Mouse (Mus musculus) neural tube, embryonic 11.5 days (tissue): ENCODE measurements around the gene Zdhhc24. TPM values are rescaled to one million over a fixed set of nuclear protein-coding genes. Genes with fewer than 3 reads are reported as not detected.

ENCODE experiments used
- ATAC-seq: fragments of 200-750 bp; cut with Nextera tagmentation; 2 replicates; pipeline ENCODE4 v1.8.0; 2017; ENCODE audit warnings: moderate number of reproducible peaks, mild to moderate bottlenecking, moderate TSS enrichment, moderate library complexity; ENCODE audit not compliant: insufficient read depth, low FRiP score, low TSS enrichment
- DNase-seq: peaks from one replicate; pipeline ENCODE4 v3.0.0-alpha.2; 2015; ENCODE audit warnings: low spot score
- H3K27ac ChIP-seq: fragments of 300-500 bp; sonication (generic); 2 replicates; pipeline ENCODE4 v1.5.1; 2014; ENCODE audit warnings: low read depth, mild to moderate bottlenecking, low read length
- H3K27me3 ChIP-seq: fragments of 300-500 bp; sonication (generic); 2 replicates; pipeline ENCODE4 v1.6.1; 2014; ENCODE audit warnings: mild to moderate bottlenecking, low read length, mixed read lengths; ENCODE audit not compliant: control insufficient read depth, insufficient read depth
- H3K36me3 ChIP-seq: fragments of 300-500 bp; sonication (generic); 2 replicates; pipeline ENCODE4 v1.6.1; 2014; ENCODE audit warnings: mild to moderate bottlenecking, low read length, moderate library complexity, mixed read lengths; ENCODE audit not compliant: control insufficient read depth, insufficient read depth
- H3K4me1 ChIP-seq: fragments of 300-500 bp; sonication (generic); 2 replicates; pipeline ENCODE4 v1.6.1; 2014; ENCODE audit warnings: low read length, mixed read lengths; ENCODE audit not compliant: control insufficient read depth, insufficient read depth
- H3K4me2 ChIP-seq: fragments of 300-500 bp; sonication (generic); 2 replicates; pipeline ENCODE4 v1.6.1; 2014; ENCODE audit warnings: low read depth, mild to moderate bottlenecking, moderate library complexity
- H3K4me3 ChIP-seq: fragments of 300-500 bp; sonication (generic); 2 replicates; pipeline ENCODE4 v1.5.1; 2014; ENCODE audit warnings: low read depth, low read length
- H3K9ac ChIP-seq: fragments of 300-500 bp; sonication (generic); 2 replicates; pipeline ENCODE4 v1.6.1; 2014; ENCODE audit warnings: mild to moderate bottlenecking, low read length
- H3K9me3 ChIP-seq: fragments of 300-500 bp; sonication (generic); 2 replicates; pipeline ENCODE4 v1.6.1; 2016; ENCODE audit warnings: low read length; ENCODE audit not compliant: control insufficient read depth
- WGBS: fragments of 180-500 bp; shearing (Covaris S2); extraction: QIAGEN DNeasy Blood & Tissue Kit; methylation state at CpG from one replicate; pipeline ENCODE4 v1.1.7; 2014; 5-methylcytosine and 5-hydroxymethylcytosine counted together
- polyA plus RNA-seq: library from polyadenylated mRNA; unstranded; fragments of >200 nt; fragmentation: Nextera tagmentation; extraction: Ambion mirVana; gene quantifications from 2 replicates; pipeline ENCODE4 v1.2.1, GENCODE M21; 2014

Gene Zdhhc24
- polyA plus RNA-seq, 1 experiment from 2014 or later: 14.1 TPM

DNA sequence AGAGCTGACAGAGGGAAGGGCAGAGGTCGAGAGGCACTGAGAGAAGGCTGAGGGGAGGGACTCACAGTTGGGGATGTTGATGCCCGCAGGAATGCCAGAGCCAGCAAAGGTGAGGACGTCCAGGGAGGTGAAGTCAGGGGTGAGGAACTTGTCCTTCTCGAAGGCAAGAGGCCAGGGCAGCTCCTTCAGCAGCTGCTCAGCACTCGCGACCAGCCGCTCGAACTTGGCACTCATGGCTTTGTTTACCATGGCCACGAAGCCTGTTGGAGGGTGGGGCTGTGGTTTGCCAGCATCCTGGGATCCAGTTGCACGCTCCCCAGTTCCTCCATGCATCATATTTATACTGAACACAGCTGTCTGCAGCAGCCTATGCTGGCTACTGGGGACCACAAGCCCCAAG, 38.4 kb downstream of the Zdhhc24 start:
- peaks cover 42% of the 10 kb centered on the region for H3K36me3 ChIP-seq
- ATAC-seq: no peak

GRCm38 (mm10) chr19:4919652-4920051, 41.2 kb downstream of the Zdhhc24 start:
- peaks cover 45% of the 10 kb centered on the region for H3K36me3 ChIP-seq
- no peak for ATAC-seq
- WGBS: 88% methylated on average over 6 of the region's 6 CpGs

More for the DNA sequence above, 38.4 kb downstream of the Zdhhc24 start:
- WGBS: 91% methylated on average over 10 of the region's 10 CpGs
- Histone ChIP-seq H3K4me1 (no peaks in the 10 kb centered on the region), H3K9me3 (no peaks in the 10 kb centered on the region), H3K4me3 (no peak overlapping the region), H3K27me3 (no peaks in the 10 kb centered on the region), H3K4me2 (no peak overlapping the region), H3K9ac (no peak overlapping the region), H3K27ac (no peak overlapping the region)
- DNase-seq: no peak

GRCm38 (mm10) chr19:4925121-4925860, 46.8 kb downstream of the Zdhhc24 start:
- Histone ChIP-seq H3K4me3 (no peak overlapping the region), H3K9me3 (no peaks in the 10 kb centered on the region), H3K4me2 (no peak overlapping the region), H3K27me3 (no peaks in the 10 kb centered on the region), H3K9ac (no peak overlapping the region), H3K4me1 (peaks cover 10% of the 10 kb centered on the region), H3K27ac (no peak overlapping the region), H3K36me3 (peaks cover 21% of the 10 kb centered on the region)
- DNase-seq: no peak
- no peak for ATAC-seq
- WGBS: 94% methylated on average over 11 of the region's 11 CpGs

More at GRCm38 (mm10) chr19:4919652-4920051, 41.2 kb downstream of the Zdhhc24 start:
- H3K4me2 ChIP-seq: no peak overlapping the region
- DNase-seq: no peak
- no peak overlapping the region for H3K27ac ChIP-seq
- H3K27me3 ChIP-seq: no peaks in the 10 kb centered on the region
- H3K9me3 ChIP-seq: no peaks in the 10 kb centered on the region
- H3K4me3 ChIP-seq: no peak overlapping the region
- no peaks in the 10 kb centered on the region for H3K4me1 ChIP-seq
- H3K9ac ChIP-seq: no peak overlapping the region

- Histone ChIP-seq H3K4me1 (peaks cover 10% of the 10 kb centered on the region), H3K4me3 (peak within 1 kb of the TSS; percentile 50), H3K27ac (peak within 1 kb of the TSS; percentile 58), H3K4me2 (peak within 1 kb of the TSS; percentile 64), H3K27me3 (no peaks in the 10 kb centered on the region), H3K9ac (peak within 1 kb of the TSS; percentile 57), H3K36me3 (peaks cover 4% of the 10 kb centered on the region; the same call in 1 of the 2 replicates), H3K9me3 (no peaks in the 10 kb centered on the region)
- DNase-seq (peak; percentile 98), ATAC-seq (peak; percentile 98)
- 0% methylated on average over 32 of the region's 32 CpGs for WGBS
Measured at GRCm38 (mm10) chr19:4927904-4928531, 49.5 kb downstream of the Zdhhc24 start, which contains the start of gene Dpp3. Dpp3 (minus strand) TSS chr19:4928287.

GRCm38 (mm10) chr19:4928781-4929180, 50.3 kb downstream of the Zdhhc24 start:
- H3K27ac ChIP-seq: peak overlapping the region; percentile 58; the same call in 1 of the 2 replicates
- DNase-seq: no peak
- 64% methylated on average over 5 of the region's 5 CpGs for WGBS

More at GRCm38 (mm10) chr19:4928781-4929180, 50.3 kb downstream of the Zdhhc24 start:
- Histone ChIP-seq H3K9me3 (no peaks in the 10 kb centered on the region), H3K4me3 (peak overlapping the region; percentile 50), H3K9ac (peak overlapping the region; percentile 57), H3K27me3 (no peaks in the 10 kb centered on the region), H3K36me3 (no peaks in the 10 kb centered on the region), H3K4me1 (peaks cover 10% of the 10 kb centered on the region), H3K4me2 (peak overlapping the region; percentile 47)
- ATAC-seq: peak; percentile 21

Other genes starting within 250 kb of the Zdhhc24 start
- 2.5 and 2.7 TPM in 2 replicates for gene Gm960, start 180.0 kb upstream of the Zdhhc24 start, polyA plus RNA-seq
- 23.4 and 26.1 TPM in 2 replicates for gene Sptbn2, start 167.5 kb upstream of the Zdhhc24 start, polyA plus RNA-seq
- 133 and 136 TPM in 2 replicates for gene Rbm4b, start 122.2 kb upstream of the Zdhhc24 start, polyA plus RNA-seq
- gene Rbm4, start 84.8 kb upstream of the Zdhhc24 start, polyA plus RNA-seq: 131 and 134 TPM in 2 replicates
- 8.5 and 24.4 TPM in 2 replicates for gene Gm21992, start 67.1 kb upstream of the Zdhhc24 start, polyA plus RNA-seq
- 113 and 116 TPM in 2 replicates for gene Rbm14, start 67.0 kb upstream of the Zdhhc24 start, polyA plus RNA-seq
- 41.4 and 41.5 TPM in 2 replicates for gene Ccs, start 39.3 kb upstream of the Zdhhc24 start, polyA plus RNA-seq
- gene Ccdc87, start 39.3 kb upstream of the Zdhhc24 start, polyA plus RNA-seq: 0.13 TPM in 1 of 2 replicates, not detected in the other
- gene Ctsf, start 23.5 kb upstream of the Zdhhc24 start, polyA plus RNA-seq: 40.6 and 41.8 TPM in 2 replicates
- 5.9 and 6.5 TPM in 2 replicates for gene Actn3, start 759 bp upstream of the Zdhhc24 start, polyA plus RNA-seq
- gene Bbs1, start 28.0 kb downstream of the Zdhhc24 start, polyA plus RNA-seq: 4.8 and 7.9 TPM in 2 replicates
- gene Dpp3, start 49.6 kb downstream of the Zdhhc24 start, polyA plus RNA-seq: 164 and 171 TPM in 2 replicates
- gene Peli3, start 64.5 kb downstream of the Zdhhc24 start, polyA plus RNA-seq: 3.4 and 3.5 TPM in 2 replicates
- gene Mrpl11, start 83.5 kb downstream of the Zdhhc24 start, polyA plus RNA-seq: 143 and 150 TPM in 2 replicates
- 0.12 TPM in 1 of 2 replicates, not detected in the other for gene Npas4, start 111.6 kb downstream of the Zdhhc24 start, polyA plus RNA-seq
- gene Slc29a2, start 145.2 kb downstream of the Zdhhc24 start, polyA plus RNA-seq: 3.9 and 6.2 TPM in 2 replicates
- gene B4gat1, start 160.2 kb downstream of the Zdhhc24 start, polyA plus RNA-seq: 37.9 and 39.8 TPM in 2 replicates
- 1.2 and 2.8 TPM in 2 replicates for gene AC124502.3, start 160.2 kb downstream of the Zdhhc24 start, polyA plus RNA-seq
- 65.5 and 78.9 TPM in 2 replicates for gene Brms1, start 162.7 kb downstream of the Zdhhc24 start, polyA plus RNA-seq
- 1.1 and 2.3 TPM in 2 replicates for gene Rin1, start 171.8 kb downstream of the Zdhhc24 start, polyA plus RNA-seq
- 30.1 and 34.7 TPM in 2 replicates for gene Cd248, start 189.4 kb downstream of the Zdhhc24 start, polyA plus RNA-seq
- gene Tmem151a, start 206.9 kb downstream of the Zdhhc24 start, polyA plus RNA-seq: 1.8 and 2.0 TPM in 2 replicates
- gene Yif1a, start 209.9 kb downstream of the Zdhhc24 start, polyA plus RNA-seq: 80.4 and 88.0 TPM in 2 replicates
- gene Cnih2, start 219.9 kb downstream of the Zdhhc24 start, polyA plus RNA-seq: 110 and 127 TPM in 2 replicates
- gene Rab1b, start 228.4 kb downstream of the Zdhhc24 start, polyA plus RNA-seq: 250 and 266 TPM in 2 replicates
- 40.2 and 43.5 TPM in 2 replicates for gene Klc2, start 239.9 kb downstream of the Zdhhc24 start, polyA plus RNA-seq